Mouse (Mus musculus): ENCODE measurements around the gene 1190005I06Rik. TPM values are rescaled to one million over a fixed set of nuclear protein-coding genes. Genes with fewer than 3 reads are reported as not detected.

The 1190005I06Rik gene
- total and polyA plus RNA-seq, 2 experiments, result 11.9 to 12.0 TPM

DNA sequence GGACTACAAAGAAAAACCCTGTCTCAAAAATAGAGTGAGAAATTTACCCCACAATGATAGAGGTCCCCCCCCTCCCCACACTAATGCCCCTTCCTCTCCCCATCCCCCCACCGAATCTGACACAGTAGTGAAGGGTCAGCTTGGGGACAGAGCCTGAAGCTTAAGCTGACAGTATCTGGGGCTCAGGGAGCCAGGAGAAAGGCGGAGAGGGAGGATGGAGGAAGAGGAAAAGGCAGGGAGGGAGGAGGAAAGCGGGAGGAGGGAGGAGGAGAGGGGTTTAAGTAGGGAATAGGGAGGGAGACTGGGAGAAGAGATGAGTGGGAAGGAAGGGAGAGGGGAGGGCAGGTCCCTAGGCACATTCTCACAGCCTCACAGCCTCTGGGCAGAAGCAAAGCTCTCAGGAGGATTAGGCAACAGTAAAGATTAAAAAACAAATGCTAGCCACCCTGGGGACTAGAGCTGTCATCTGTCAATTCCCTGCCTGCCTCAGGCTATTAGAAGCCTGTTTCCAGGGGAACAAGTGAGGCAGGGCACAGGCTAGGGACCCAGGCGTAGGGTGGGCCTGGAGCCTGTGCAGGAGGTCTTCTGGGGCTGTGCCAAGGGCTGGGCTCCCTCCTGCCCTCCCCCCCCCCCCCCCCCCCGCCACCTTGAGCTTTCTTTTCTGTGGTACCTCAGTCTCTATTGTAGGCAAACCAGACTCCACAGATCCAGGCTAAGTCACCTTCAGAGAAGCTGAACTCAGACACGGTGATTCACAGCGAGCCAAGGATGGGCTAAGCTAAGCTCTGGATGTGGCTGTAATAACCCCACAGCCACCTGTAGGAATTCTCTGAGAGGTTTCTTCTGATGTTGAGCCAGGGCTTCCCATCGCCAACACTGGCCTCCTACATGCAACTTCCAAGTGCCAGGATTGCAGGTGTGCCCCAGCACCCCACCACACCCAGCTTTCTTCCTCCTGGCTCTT, 30.5 kb downstream of the 1190005I06Rik start:
- Histone ChIP-seq H3K4me1 (ENCODE audit: control insufficient read depth, insufficient read depth, low read length) (peaks cover 27% of the 10 kb centered on the region), H3K36me3 (ENCODE audit: control insufficient read depth, insufficient read depth, low read length) (no peaks in the 10 kb centered on the region), H3K27ac (replicated peaks; ENCODE audit: insufficient read depth, low read depth, low read length) (no peak overlapping the region), H3K79me2 (ENCODE audit: control insufficient read depth, insufficient read depth, low read length) (no peaks in the 10 kb centered on the region), H3K9ac (ENCODE audit: low read depth, low read length) (no peak overlapping the region), H3K4me3 (ENCODE audit: insufficient read depth, low read depth, low read length) (no peak overlapping the region), H3K27me3 (ENCODE audit: control insufficient read depth, insufficient read depth, low read length) (no peaks in the 10 kb centered on the region)
- no peak for DNase-seq (ENCODE audit: extremely low read depth, low read depth, low spot score)
- WGBS, result 85% methylated on average over 8 of the region's 8 CpGs
- TF ChIP-seq CTCF (IDR thresholded peaks at IDR 0.05; ENCODE audit: low read depth, low read length) (no peak), POLR2A (IDR thresholded peaks at IDR 0.05; ENCODE audit: extremely low read depth, insufficient read depth, low read length) (no peak)

DNA sequence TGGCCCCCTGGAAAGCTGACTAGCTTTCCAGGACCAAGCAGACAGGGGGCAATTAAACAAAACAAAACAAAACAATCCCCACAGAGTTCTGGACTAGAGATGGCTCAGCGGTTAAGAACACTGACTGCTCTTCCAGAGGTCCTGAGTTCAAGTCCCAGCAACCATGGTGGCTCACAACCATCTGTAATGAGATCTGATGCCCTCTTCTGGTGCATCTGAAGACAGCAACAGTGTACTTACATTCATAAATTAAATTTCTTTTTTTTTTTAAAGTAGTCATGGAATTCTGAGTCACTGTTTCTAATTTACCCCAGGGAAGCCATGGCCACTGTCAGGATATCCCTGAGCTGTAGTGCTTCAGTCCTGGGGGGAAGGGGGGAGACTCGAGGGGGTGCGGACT, 32.9 kb downstream of the 1190005I06Rik start:
- no peak for DNase-seq (ENCODE audit: extremely low read depth, low read depth, low spot score)
- Histone ChIP-seq H3K9ac (ENCODE audit: low read depth, low read length) (no peak overlapping the region), H3K27me3 (ENCODE audit: control insufficient read depth, insufficient read depth, low read length) (no peaks in the 10 kb centered on the region), H3K27ac (replicated peaks; ENCODE audit: insufficient read depth, low read depth, low read length) (no peak overlapping the region), H3K4me3 (ENCODE audit: insufficient read depth, low read depth, low read length) (no peak overlapping the region), H3K4me1 (ENCODE audit: control insufficient read depth, insufficient read depth, low read length) (peaks cover 8% of the 10 kb centered on the region; the same call in 1 of the 2 replicates), H3K79me2 (ENCODE audit: control insufficient read depth, insufficient read depth, low read length) (no peaks in the 10 kb centered on the region), H3K36me3 (ENCODE audit: control insufficient read depth, insufficient read depth, low read length) (no peaks in the 10 kb centered on the region)
- WGBS, result 91% methylated on average over 3 of the region's 3 CpGs
- TF ChIP-seq POLR2A (IDR thresholded peaks at IDR 0.05; ENCODE audit: extremely low read depth, insufficient read depth, low read length) (no peak), CTCF (IDR thresholded peaks at IDR 0.05; ENCODE audit: low read depth, low read length) (no peak)

DNA sequence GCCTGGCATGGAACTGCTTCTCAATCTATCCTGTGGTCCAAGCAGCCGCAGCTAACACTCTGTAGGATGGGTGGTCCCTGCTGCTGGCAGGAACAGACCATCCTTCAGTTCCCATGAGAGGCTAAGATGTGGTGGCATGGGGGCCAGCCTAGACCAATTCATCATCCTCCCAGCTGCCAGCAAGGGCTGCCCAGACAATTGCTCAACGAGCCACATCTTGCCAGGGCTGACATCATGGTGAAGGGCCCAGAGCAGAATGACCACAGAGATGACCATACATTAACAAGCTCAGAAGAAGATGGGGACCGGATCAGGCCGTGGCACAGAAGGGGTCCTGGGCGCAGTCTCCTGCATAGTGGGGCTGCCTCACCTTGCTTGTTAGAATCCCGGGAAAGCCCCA, 36.6 kb downstream of the 1190005I06Rik start:
- Histone ChIP-seq H3K9ac (ENCODE audit: low read depth, low read length) (no peak overlapping the region), H3K79me2 (ENCODE audit: control insufficient read depth, insufficient read depth, low read length) (no peaks in the 10 kb centered on the region), H3K36me3 (ENCODE audit: control insufficient read depth, insufficient read depth, low read length) (no peaks in the 10 kb centered on the region), H3K4me1 (ENCODE audit: control insufficient read depth, insufficient read depth, low read length) (no peaks in the 10 kb centered on the region), H3K27me3 (ENCODE audit: control insufficient read depth, insufficient read depth, low read length) (no peaks in the 10 kb centered on the region), H3K27ac (replicated peaks; ENCODE audit: insufficient read depth, low read depth, low read length) (no peak overlapping the region), H3K4me3 (ENCODE audit: insufficient read depth, low read depth, low read length) (no peak overlapping the region)
- 90% methylated on average over 6 of the region's 6 CpGs for WGBS
- TF ChIP-seq POLR2A (IDR thresholded peaks at IDR 0.05; ENCODE audit: extremely low read depth, insufficient read depth, low read length), result no peak
- TF ChIP-seq CTCF (IDR thresholded peaks at IDR 0.05; ENCODE audit: low read depth, low read length), result no peak
- no peak for DNase-seq (ENCODE audit: extremely low read depth, low read depth, low spot score)

DNA sequence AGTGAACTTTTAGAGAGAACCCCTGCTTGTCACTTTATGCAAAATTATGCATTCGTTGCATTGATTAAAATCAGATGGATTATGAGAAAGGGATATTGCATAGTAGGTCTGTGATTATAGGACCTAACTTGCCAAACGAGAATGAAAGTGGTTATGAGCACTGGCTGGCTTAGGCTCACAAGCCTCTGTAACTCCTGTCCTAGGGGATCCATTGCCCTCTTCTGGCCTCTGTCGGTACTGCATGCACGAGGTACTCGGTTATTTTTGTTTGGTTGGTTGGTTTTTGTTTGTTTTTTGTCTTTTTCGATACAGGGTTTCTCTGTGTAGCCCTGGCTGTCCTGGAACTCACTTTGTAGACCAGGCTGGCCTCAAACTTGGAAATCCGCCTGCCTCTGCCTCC, 39.5 kb downstream of the 1190005I06Rik start:
- H3K79me2 ChIP-seq (ENCODE audit: control insufficient read depth, insufficient read depth, low read length), result no peaks in the 10 kb centered on the region
- no peak overlapping the region for H3K27ac ChIP-seq (replicated peaks; ENCODE audit: insufficient read depth, low read depth, low read length)
- TF ChIP-seq CTCF (IDR thresholded peaks at IDR 0.05; ENCODE audit: low read depth, low read length) (peak; percentile 74), POLR2A (IDR thresholded peaks at IDR 0.05; ENCODE audit: extremely low read depth, insufficient read depth, low read length) (no peak)
- H3K4me1 ChIP-seq (ENCODE audit: control insufficient read depth, insufficient read depth, low read length), result no peaks in the 10 kb centered on the region
- H3K4me3 ChIP-seq (ENCODE audit: insufficient read depth, low read depth, low read length), result no peak overlapping the region
- 15% methylated on average over 7 of the region's 7 CpGs for WGBS
- no peaks in the 10 kb centered on the region for H3K27me3 ChIP-seq (ENCODE audit: control insufficient read depth, insufficient read depth, low read length)
- no peaks in the 10 kb centered on the region for H3K36me3 ChIP-seq (ENCODE audit: control insufficient read depth, insufficient read depth, low read length)
- peak; percentile 53 for DNase-seq (ENCODE audit: extremely low read depth, low read depth, low spot score)
- H3K9ac ChIP-seq (ENCODE audit: low read depth, low read length), result no peak overlapping the region

DNA sequence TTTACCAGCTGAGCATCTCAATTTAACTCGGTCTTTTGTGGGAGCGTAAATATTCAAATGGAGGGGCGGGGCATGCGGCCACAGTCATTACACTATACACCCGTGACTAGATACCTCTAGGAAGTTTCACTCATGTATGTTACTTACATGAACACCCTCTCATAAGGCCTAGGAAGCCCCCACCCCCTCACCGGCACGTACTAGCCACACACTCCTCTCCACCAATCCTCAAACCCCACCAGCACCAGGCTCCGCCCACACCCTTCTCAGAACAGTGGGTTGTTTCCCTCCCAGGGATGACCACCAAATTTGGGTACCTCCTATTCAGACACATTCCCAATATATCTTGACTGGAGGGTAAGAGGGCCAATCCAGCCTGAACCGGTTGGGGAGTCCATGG, 40.0 kb downstream of the 1190005I06Rik start:
- Histone ChIP-seq H3K27me3 (ENCODE audit: control insufficient read depth, insufficient read depth, low read length) (no peaks in the 10 kb centered on the region), H3K9ac (ENCODE audit: low read depth, low read length) (no peak overlapping the region), H3K79me2 (ENCODE audit: control insufficient read depth, insufficient read depth, low read length) (no peaks in the 10 kb centered on the region), H3K27ac (replicated peaks; ENCODE audit: insufficient read depth, low read depth, low read length) (no peak overlapping the region), H3K36me3 (ENCODE audit: control insufficient read depth, insufficient read depth, low read length) (no peaks in the 10 kb centered on the region), H3K4me3 (ENCODE audit: insufficient read depth, low read depth, low read length) (no peak overlapping the region), H3K4me1 (ENCODE audit: control insufficient read depth, insufficient read depth, low read length) (no peaks in the 10 kb centered on the region)
- DNase-seq (ENCODE audit: extremely low read depth, low read depth, low spot score), result no peak
- 82% methylated on average over 9 of the region's 9 CpGs for WGBS
- TF ChIP-seq POLR2A (IDR thresholded peaks at IDR 0.05; ENCODE audit: extremely low read depth, insufficient read depth, low read length), result no peak
- TF ChIP-seq CTCF (IDR thresholded peaks at IDR 0.05; ENCODE audit: low read depth, low read length), result no peak

DNA sequence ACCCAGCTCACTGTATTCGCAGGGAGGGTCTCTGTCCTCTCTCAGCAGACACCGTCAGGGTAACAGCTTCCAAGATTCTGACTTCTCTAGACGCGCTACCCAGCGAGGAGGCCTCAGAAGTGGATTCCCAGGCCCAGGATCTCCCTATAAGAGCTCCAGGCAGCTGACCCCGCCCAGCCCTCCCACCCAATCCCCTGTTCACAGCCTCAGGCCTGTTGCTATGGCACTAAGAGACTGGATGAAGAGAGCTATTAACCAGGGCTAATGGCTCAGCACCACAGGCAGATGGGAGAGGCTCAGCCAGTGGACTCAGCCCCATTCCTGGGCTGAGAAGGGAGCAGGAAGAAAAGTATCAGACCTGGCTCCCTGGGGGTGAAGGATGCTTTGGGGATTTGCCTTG, 44.8 kb downstream of the 1190005I06Rik start:
- Histone ChIP-seq H3K9ac (ENCODE audit: low read depth, low read length) (no peak overlapping the region), H3K79me2 (ENCODE audit: control insufficient read depth, insufficient read depth, low read length) (no peaks in the 10 kb centered on the region), H3K36me3 (ENCODE audit: control insufficient read depth, insufficient read depth, low read length) (no peaks in the 10 kb centered on the region), H3K27ac (replicated peaks; ENCODE audit: insufficient read depth, low read depth, low read length) (no peak overlapping the region), H3K4me1 (ENCODE audit: control insufficient read depth, insufficient read depth, low read length) (no peaks in the 10 kb centered on the region), H3K4me3 (ENCODE audit: insufficient read depth, low read depth, low read length) (no peak overlapping the region), H3K27me3 (ENCODE audit: control insufficient read depth, insufficient read depth, low read length) (no peaks in the 10 kb centered on the region)
- 84% methylated on average over 6 of the region's 6 CpGs for WGBS
- TF ChIP-seq CTCF (IDR thresholded peaks at IDR 0.05; ENCODE audit: low read depth, low read length) (no peak), POLR2A (IDR thresholded peaks at IDR 0.05; ENCODE audit: extremely low read depth, insufficient read depth, low read length) (no peak)
- no peak for DNase-seq (ENCODE audit: extremely low read depth, low read depth, low spot score)

Data from liver, adult 2 months (tissue).